Mouse (Mus musculus): ENCODE data around the gene Gm10282.

DNA sequence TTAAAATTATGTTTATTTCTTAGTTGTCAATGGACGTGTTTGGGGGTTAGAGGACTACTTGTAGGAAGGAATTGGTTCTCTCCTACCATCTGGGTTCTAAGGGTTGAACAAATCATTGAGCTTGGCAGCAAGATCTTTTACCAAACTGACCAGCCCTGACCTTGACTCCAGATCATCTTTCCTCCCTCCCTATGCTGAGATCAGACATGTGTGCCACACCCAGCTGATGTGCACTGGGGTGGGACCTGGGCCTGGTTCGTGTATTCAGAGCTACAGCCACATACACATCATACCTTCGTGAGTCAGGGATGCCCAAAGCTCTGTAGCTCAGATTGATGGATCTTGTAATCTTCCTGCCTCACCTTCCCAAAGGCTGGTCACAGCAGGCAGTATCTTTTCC, 33.4 kb downstream of the Gm10282 start:
- TF ChIP-seq CTCF (IDR thresholded peaks at IDR 0.05; ENCODE audit: low read depth) (no peak), EP300 (optimal IDR thresholded peaks at IDR 0.05) (no peak)

Measured in stomach, postnatal 0 days (tissue).